Mouse (Mus musculus) CH12.LX (cell line): ENCODE results near the gene Ssh2. TPM values are rescaled to one million over a fixed set of nuclear protein-coding genes. Genes with fewer than 3 reads are reported as not detected.

Experiments used
- DNase-seq: peaks from one replicate; pipeline ENCODE4 v3.0.0-alpha.2; 2013; ENCODE audit errors: extremely low read depth
- H3K27ac ChIP-seq: 2 replicates; pipeline ENCODE4 v1.5.1; 2012; ENCODE audit warnings: low read depth, mild to moderate bottlenecking, control low read depth, moderate library complexity; ENCODE audit not compliant: insufficient read depth
- H3K27me3 ChIP-seq: replicated peaks from 2 replicates; pipeline ENCODE3; 2012; ENCODE audit warnings: inconsistent platforms
- H3K36me3 ChIP-seq, 2 experiments: replicated peaks in 1 of 2; 2 replicates each; pipeline versions ENCODE3 to v1.6.1; 2012; ENCODE audit warnings: inconsistent platforms in 1 of 2, low read length in 1 of 2, mild to moderate bottlenecking in 1 of 2, mixed read lengths in 1 of 2, moderate library complexity in 1 of 2; ENCODE audit not compliant: control insufficient read depth in 1 of 2, insufficient read depth in 1 of 2
- H3K4me1 ChIP-seq, 2 experiments: 2 replicates each; pipeline ENCODE4 v1.6.1; 2012; ENCODE audit warnings: inconsistent platforms in 1 of 2, moderate library complexity in 1 of 2; ENCODE audit not compliant: insufficient read depth in 2 of 2, control insufficient read depth in 1 of 2
- H3K4me2 ChIP-seq: 2 replicates; pipeline ENCODE4 v1.6.1; 2012; ENCODE audit warnings: low read depth, mild to moderate bottlenecking, control low read depth; ENCODE audit not compliant: poor library complexity, insufficient read depth, severe bottlenecking
- H3K4me3 ChIP-seq, 3 experiments: fragments of 150-350 bp in 1 of 3; sonication (generic) in 1 of 3; replicated peaks in 1 of 3; 2 replicates each; pipeline versions ENCODE3 to v1.5.1; 2011 to 2012; ENCODE audit warnings: low read depth in 2 of 3, low read length in 2 of 3, mild to moderate bottlenecking in 2 of 3, moderate library complexity in 2 of 3, control low read depth in 1 of 3, improper control_type of control experiment in 1 of 3, inconsistent platforms in 1 of 3, mixed read lengths in 1 of 3; ENCODE audit not compliant: poor library complexity in 1 of 3
- H3K79me2 ChIP-seq: replicated peaks from 2 replicates; pipeline ENCODE4 v1.6.1; 2012; ENCODE audit warnings: mild to moderate bottlenecking, moderate library complexity; ENCODE audit not compliant: control insufficient read depth, poor library complexity, insufficient read depth, severe bottlenecking; ENCODE audit errors: extremely low read depth
- H3K9ac ChIP-seq: 2 replicates; pipeline ENCODE4 v1.6.1; 2012; ENCODE audit warnings: low read depth, mild to moderate bottlenecking, control low read depth, moderate library complexity; ENCODE audit not compliant: insufficient read depth
- H3K9me3 ChIP-seq: replicated peaks from 2 replicates; pipeline ENCODE3; 2012; ENCODE audit warnings: low read length, inconsistent platforms, mixed read lengths
- BHLHE40 ChIP-seq: IDR thresholded peaks from 2 replicates; pipeline ENCODE4 v1.6.1; 2011; ENCODE audit warnings: mild to moderate bottlenecking, low read depth, low read length, improper control_type of control experiment
- CTCF ChIP-seq, 2 experiments: IDR thresholded peaks in 1 of 2; conservative IDR thresholded peaks in 1 of 2; 2 replicates each; pipeline ENCODE4 v1.5.1; 2011 to 2012; ENCODE audit warnings: low read depth in 2 of 2, low read length in 2 of 2, improper control_type of control experiment in 1 of 2, inconsistent platforms in 1 of 2, mild to moderate bottlenecking in 1 of 2, moderate library complexity in 1 of 2
- ELF1 ChIP-seq: IDR thresholded peaks from 2 replicates; pipeline ENCODE4 v1.6.1; 2014; ENCODE audit warnings: low read depth, mild to moderate bottlenecking, inconsistent platforms, low read length, improper control_type of control experiment
- HCFC1 ChIP-seq: IDR thresholded peaks from 2 replicates; pipeline ENCODE4 v1.6.1; 2012; ENCODE audit warnings: low read depth, mild to moderate bottlenecking, inconsistent platforms, low read length, improper control_type of control experiment
- IRF4 ChIP-seq: IDR thresholded peaks from 2 replicates; pipeline ENCODE4 v1.6.1; 2014; ENCODE audit warnings: low read depth, mild to moderate bottlenecking, inconsistent platforms, low read length, improper control_type of control experiment
- JUND ChIP-seq: conservative IDR thresholded peaks from 2 replicates; pipeline ENCODE4 v1.6.1; 2011; ENCODE audit warnings: low read depth, low read length, improper control_type of control experiment
- KAT2A ChIP-seq: IDR thresholded peaks from 2 replicates; pipeline ENCODE4 v1.6.1; 2012; ENCODE audit warnings: low read length, improper control_type of control experiment, inconsistent platforms; ENCODE audit not compliant: insufficient replicate concordance
- MAX ChIP-seq: IDR thresholded peaks from 2 replicates; pipeline ENCODE4 v1.6.1; 2011; ENCODE audit warnings: low read length, improper control_type of control experiment
- MAZ ChIP-seq: IDR thresholded peaks from 2 replicates; pipeline ENCODE4 v1.6.1; 2012; ENCODE audit warnings: low read depth, mild to moderate bottlenecking, inconsistent platforms, low read length, improper control_type of control experiment, moderate library complexity
- MYC ChIP-seq: IDR thresholded peaks from 2 replicates; pipeline ENCODE4 v1.6.1; 2011; ENCODE audit warnings: low read depth, mild to moderate bottlenecking, improper control_type of control experiment, low read length
- NRF1 ChIP-seq: IDR thresholded peaks from 2 replicates; pipeline ENCODE4 v1.6.1; 2014; ENCODE audit warnings: low read depth, mild to moderate bottlenecking, inconsistent platforms, low read length, improper control_type of control experiment, moderate library complexity
- TBP ChIP-seq: conservative IDR thresholded peaks from 2 replicates; pipeline ENCODE4 v1.6.1; 2011; ENCODE audit warnings: low read depth, low read length, improper control_type of control experiment
- dilution Hi-C: fragments of 300-500 bp; cut with MboI; formaldehyde crosslinking; loops from 2 replicates; pipeline ENCODE4 v1.14.3; 2020; ENCODE audit warnings: low sequenced_read_pairs; ENCODE audit not compliant: extremely low pct_unique_long_range_greater_than_20kb, extremely low pct_ligation_motif_present
- in situ Hi-C: fragments of 300-500 bp; cut with MboI; formaldehyde crosslinking; loops from 3 replicates; pipeline ENCODE4 v1.14.3; 2019; ENCODE audit warnings: low sequenced_read_pairs, low pct_ligation_motif_present, low pct_unique_long_range_greater_than_20kb, mixed read lengths
- polyA plus RNA-seq: library from polyadenylated mRNA; unstranded; fragments of >175 nt; gene quantifications from 2 replicates; pipeline ENCODE4 v1.2.1, GENCODE M21; 2012; ENCODE audit warnings: low read depth; ENCODE audit not compliant: insufficient read length
- total RNA-seq, 2 experiments: library from RNA; depleted of rRNA; stranded (reverse); fragments of 300-350 nt in 1 of 2; fragments of >200 nt in 1 of 2; gene quantifications; 2 replicates each; pipeline ENCODE4 v1.2.3; 2012 to 2014

Gene Ssh2
- total and polyA plus RNA-seq, 3 experiments = 5.9 to 14.6 (median 6.3) TPM

- H3K27ac ChIP-seq = no peak overlapping the region
- dilution Hi-C loops = no loop called here
- no peak for DNase-seq
Observed at GRCm38 (mm10) chr11:77488771-77489581, 272.9 kb downstream of the Ssh2 start.

GRCm38 (mm10) chr11:77489591-77490235 lies 273.6 kb downstream of the Ssh2 start, which contains the start of gene Ankrd13b:
Ankrd13b (minus strand) TSS chr11:77489678.
- H3K27me3 ChIP-seq = peaks cover 48% of the 10 kb centered on the region
- H3K4me3 ChIP-seq = peak within 1 kb of the TSS; percentile 23 to 62 (median 53)
- peak; percentile 49 for DNase-seq
- H3K79me2 ChIP-seq = peaks cover 14% of the 10 kb centered on the region
- H3K9ac ChIP-seq = peak within 1 kb of the TSS; percentile 31
- dilution Hi-C loops = no loop called here
- no peak for TF ChIP-seq CTCF (conservative IDR thresholded peaks at IDR 0.05 in 1 of 2, IDR thresholded peaks at IDR 0.05 in 1 of 2; ENCODE audit: low read depth in 2 of 2, low read length in 2 of 2)
- TF ChIP-seq NRF1 = peak; percentile 32; the same call in 1 of the 2 replicates
- TF ChIP-seq ELF1 = peak; percentile 23; the same call in 1 of the 2 replicates
- TF ChIP-seq KAT2A = peak; percentile 42; the same call in 1 of the 2 replicates
- TF ChIP-seq BHLHE40 = no peak
- no peak for TF ChIP-seq IRF4
- TF ChIP-seq MAZ = no peak
- TF ChIP-seq HCFC1 = peak; percentile 87
- H3K36me3 ChIP-seq = no peaks in the 10 kb centered on the region
- peaks cover 9 to 34% of the 10 kb centered on the region in 2 experiments for H3K4me1 ChIP-seq
- peak within 1 kb of the TSS; percentile 83 for H3K4me2 ChIP-seq
- H3K27ac ChIP-seq = no peak within 1 kb of the TSS
- in situ Hi-C loops = no loop called here
- H3K9me3 ChIP-seq = no peaks in the 10 kb centered on the region

More at GRCm38 (mm10) chr11:77488771-77489581, 272.9 kb downstream of the Ssh2 start:
- peaks cover 6 to 29% of the 10 kb centered on the region in 2 experiments; a peak in 3 of 4 replicates for H3K4me1 ChIP-seq
- peaks cover 48% of the 10 kb centered on the region for H3K27me3 ChIP-seq
- no peaks in the 10 kb centered on the region for H3K36me3 ChIP-seq
- in situ Hi-C loops = no loop called here
- peak overlapping the region; percentile 83 for H3K4me2 ChIP-seq
- no peak for TF ChIP-seq TBP
- TF ChIP-seq MAX = 0 out of 2 replicates have a peak, but pooled peaks have one; percentile 24
- H3K9me3 ChIP-seq = no peaks in the 10 kb centered on the region
- H3K79me2 ChIP-seq = peaks cover 7% of the 10 kb centered on the region
- peak overlapping the region; percentile 31 for H3K9ac ChIP-seq
- peak overlapping the region; percentile 15 to 62 (median 53) for H3K4me3 ChIP-seq

GRCm38 (mm10) chr11:77490451-77490850 lies 274.4 kb downstream of the Ssh2 start:
- Histone ChIP-seq H3K36me3 (peaks cover 0 to under 1% of the 10 kb centered on the region in 2 experiments), H3K79me2 (peaks cover 22% of the 10 kb centered on the region), H3K9ac (no peak overlapping the region), H3K27ac (no peak overlapping the region), H3K27me3 (peaks cover 48% of the 10 kb centered on the region), H3K4me2 (no peak overlapping the region), H3K4me1 (peaks cover 14 to 42% of the 10 kb centered on the region in 2 experiments), H3K9me3 (no peaks in the 10 kb centered on the region), H3K4me3 (no peak overlapping the region)
- TF ChIP-seq MYC = no peak
- no peak for TF ChIP-seq JUND
- in situ Hi-C loops (no loop called here), dilution Hi-C loops (no loop called here)
- no peak for DNase-seq
